Mouse (Mus musculus): Measurements from ENCODE around the gene Hadha. TPM values are rescaled to one million over a fixed set of nuclear protein-coding genes. Genes with fewer than 3 reads are reported as not detected.
A peak's percentile ranks its signal among the peaks of the same experiment; 100 is the strongest.

The Hadha gene
- polyA plus RNA-seq, 1 experiment from 2014 or later, result 232 TPM

- H3K4me2 ChIP-seq (ENCODE audit: low read depth, low read length), result no peak overlapping the region
- no peak overlapping the region for H3K27ac ChIP-seq (ENCODE audit: low read length)
- H3K4me1 ChIP-seq (ENCODE audit: control insufficient read depth, insufficient read depth, low read length), result peaks cover 12% of the 10 kb centered on the region
- H3K4me3 ChIP-seq (ENCODE audit: low read length), result no peak overlapping the region
- 77% methylated on average over 6 of the region's 6 CpGs for WGBS
- H3K9ac ChIP-seq (ENCODE audit: low read depth, low read length), result no peak overlapping the region
- H3K27me3 ChIP-seq (replicated peaks; ENCODE audit: control insufficient read depth, insufficient read depth, low read length), result no peaks in the 10 kb centered on the region
- no peaks in the 10 kb centered on the region for H3K36me3 ChIP-seq (ENCODE audit: control insufficient read depth, insufficient read depth, low read length)
- no peaks in the 10 kb centered on the region for H3K9me3 ChIP-seq (ENCODE audit: control insufficient read depth, low read length)
- ATAC-seq, result no peak
Measured at GRCm38 (mm10) chr5:30159601-30160000, 4.6 kb upstream of the Hadha start.

- Histone ChIP-seq H3K4me2 (ENCODE audit: low read depth, low read length) (peak overlapping the region; percentile 58), H3K36me3 (ENCODE audit: control insufficient read depth, insufficient read depth, low read length) (no peaks in the 10 kb centered on the region), H3K9ac (ENCODE audit: low read depth, low read length) (peak overlapping the region; percentile 95), H3K9me3 (ENCODE audit: control insufficient read depth, low read length) (no peaks in the 10 kb centered on the region), H3K4me1 (ENCODE audit: control insufficient read depth, insufficient read depth, low read length) (peaks cover 15% of the 10 kb centered on the region), H3K27me3 (replicated peaks; ENCODE audit: control insufficient read depth, insufficient read depth, low read length) (no peaks in the 10 kb centered on the region), H3K4me3 (ENCODE audit: low read length) (peak overlapping the region; percentile 91), H3K27ac (ENCODE audit: low read length) (peak overlapping the region; percentile 94)
- no peak for ATAC-seq
- WGBS, result 26% methylated on average over 13 of the region's 13 CpGs
Measured at GRCm38 (mm10) chr5:30155821-30156629, 1.1 kb upstream of the Hadha start.

- ATAC-seq, result peak; percentile 27
- Histone ChIP-seq H3K9ac (ENCODE audit: low read depth, low read length) (peak overlapping the region; percentile 95), H3K4me2 (ENCODE audit: low read depth, low read length) (peak overlapping the region; percentile 58), H3K9me3 (ENCODE audit: control insufficient read depth, low read length) (no peaks in the 10 kb centered on the region), H3K36me3 (ENCODE audit: control insufficient read depth, insufficient read depth, low read length) (no peaks in the 10 kb centered on the region), H3K4me1 (ENCODE audit: control insufficient read depth, insufficient read depth, low read length) (peaks cover 8% of the 10 kb centered on the region), H3K27me3 (replicated peaks; ENCODE audit: control insufficient read depth, insufficient read depth, low read length) (no peaks in the 10 kb centered on the region), H3K27ac (ENCODE audit: low read length) (peak overlapping the region; percentile 94), H3K4me3 (ENCODE audit: low read length) (peak overlapping the region; percentile 91)
- under 1% methylated on average over 31 of the region's 31 CpGs for WGBS
Measured at GRCm38 (mm10) chr5:30155395-30155792, 432 bp upstream of the Hadha start.

- Histone ChIP-seq H3K27ac (ENCODE audit: low read length) (peak overlapping the region; percentile 94; the same call in 1 of the 2 replicates), H3K4me2 (ENCODE audit: low read depth, low read length) (peak overlapping the region; percentile 54), H3K4me1 (ENCODE audit: control insufficient read depth, insufficient read depth, low read length) (peaks cover 8% of the 10 kb centered on the region), H3K27me3 (replicated peaks; ENCODE audit: control insufficient read depth, insufficient read depth, low read length) (no peaks in the 10 kb centered on the region), H3K4me3 (ENCODE audit: low read length) (peak overlapping the region; percentile 91), H3K9ac (ENCODE audit: low read depth, low read length) (peak overlapping the region; percentile 95), H3K36me3 (ENCODE audit: control insufficient read depth, insufficient read depth, low read length) (no peaks in the 10 kb centered on the region), H3K9me3 (ENCODE audit: control insufficient read depth, low read length) (no peaks in the 10 kb centered on the region)
- ATAC-seq, result no peak
- WGBS, result 18% methylated on average over 4 of the region's 4 CpGs
Measured at GRCm38 (mm10) chr5:30154013-30154412, 949 bp downstream of the Hadha start.

- Histone ChIP-seq H3K9ac (ENCODE audit: low read depth, low read length) (no peak overlapping the region), H3K4me3 (ENCODE audit: low read length) (no peak overlapping the region; the same call in 1 of the 2 replicates), H3K27ac (ENCODE audit: low read length) (peak overlapping the region; percentile 45; the same call in 1 of the 2 replicates), H3K27me3 (replicated peaks; ENCODE audit: control insufficient read depth, insufficient read depth, low read length) (no peaks in the 10 kb centered on the region), H3K9me3 (ENCODE audit: control insufficient read depth, low read length) (no peaks in the 10 kb centered on the region), H3K4me1 (ENCODE audit: control insufficient read depth, insufficient read depth, low read length) (peaks cover 8% of the 10 kb centered on the region), H3K36me3 (ENCODE audit: control insufficient read depth, insufficient read depth, low read length) (no peaks in the 10 kb centered on the region), H3K4me2 (ENCODE audit: low read depth, low read length) (peak overlapping the region; percentile 35)
- no peak for ATAC-seq
- WGBS, result 81% methylated on average over 2 of the region's 2 CpGs
Measured at GRCm38 (mm10) chr5:30153222-30153621, 1.7 kb downstream of the Hadha start.

GRCm38 (mm10) chr5:30152413-30152812 lies 2.5 kb downstream of the Hadha start:
- ATAC-seq, result no peak
- 61% methylated on average over 1 of the region's 1 CpGs for WGBS
- Histone ChIP-seq H3K9ac (ENCODE audit: low read depth, low read length) (no peak overlapping the region), H3K9me3 (ENCODE audit: control insufficient read depth, low read length) (no peaks in the 10 kb centered on the region), H3K4me3 (ENCODE audit: low read length) (no peak overlapping the region), H3K4me2 (ENCODE audit: low read depth, low read length) (no peak overlapping the region), H3K27me3 (replicated peaks; ENCODE audit: control insufficient read depth, insufficient read depth, low read length) (no peaks in the 10 kb centered on the region), H3K4me1 (ENCODE audit: control insufficient read depth, insufficient read depth, low read length) (peaks cover 8% of the 10 kb centered on the region), H3K36me3 (ENCODE audit: control insufficient read depth, insufficient read depth, low read length) (no peaks in the 10 kb centered on the region), H3K27ac (ENCODE audit: low read length) (peak overlapping the region; percentile 73)

GRCm38 (mm10) chr5:30152007-30152406 lies 3.0 kb downstream of the Hadha start:
- Histone ChIP-seq H3K4me2 (ENCODE audit: low read depth, low read length) (peak overlapping the region; percentile 35), H3K9me3 (ENCODE audit: control insufficient read depth, low read length) (no peaks in the 10 kb centered on the region), H3K4me3 (ENCODE audit: low read length) (0 out of 2 replicates have a peak overlapping the region, but pooled peaks have one; percentile 2), H3K27me3 (replicated peaks; ENCODE audit: control insufficient read depth, insufficient read depth, low read length) (no peaks in the 10 kb centered on the region), H3K36me3 (ENCODE audit: control insufficient read depth, insufficient read depth, low read length) (no peaks in the 10 kb centered on the region), H3K4me1 (ENCODE audit: control insufficient read depth, insufficient read depth, low read length) (peaks cover 8% of the 10 kb centered on the region), H3K27ac (ENCODE audit: low read length) (peak overlapping the region; percentile 75), H3K9ac (ENCODE audit: low read depth, low read length) (no peak overlapping the region)
- peak; percentile 57 for ATAC-seq
- 51% methylated on average over 4 of the region's 4 CpGs for WGBS

- H3K27me3 ChIP-seq (replicated peaks; ENCODE audit: control insufficient read depth, insufficient read depth, low read length), result no peaks in the 10 kb centered on the region
- no peak overlapping the region for H3K4me2 ChIP-seq (ENCODE audit: low read depth, low read length)
- no peak overlapping the region for H3K9ac ChIP-seq (ENCODE audit: low read depth, low read length)
- H3K4me1 ChIP-seq (ENCODE audit: control insufficient read depth, insufficient read depth, low read length), result 0 out of 2 replicates have a peak, but pooled peaks cover 3% of the 10 kb centered on the region
- 0 out of 2 replicates have a peak, but pooled peaks cover 8% of the 10 kb centered on the region for H3K36me3 ChIP-seq (ENCODE audit: control insufficient read depth, insufficient read depth, low read length)
- 83% methylated on average over 5 of the region's 5 CpGs for WGBS
- no peak overlapping the region for H3K4me3 ChIP-seq (ENCODE audit: low read length)
- H3K9me3 ChIP-seq (ENCODE audit: control insufficient read depth, low read length), result no peaks in the 10 kb centered on the region
- no peak overlapping the region for H3K27ac ChIP-seq (ENCODE audit: low read length)
- ATAC-seq, result no peak
Measured at GRCm38 (mm10) chr5:30148133-30148920, 6.6 kb downstream of the Hadha start.

GRCm38 (mm10) chr5:30146526-30146925 lies 8.4 kb downstream of the Hadha start:
- Histone ChIP-seq H3K4me1 (ENCODE audit: control insufficient read depth, insufficient read depth, low read length) (0 out of 2 replicates have a peak, but pooled peaks cover under 1% of the 10 kb centered on the region), H3K9me3 (ENCODE audit: control insufficient read depth, low read length) (no peaks in the 10 kb centered on the region), H3K9ac (ENCODE audit: low read depth, low read length) (no peak overlapping the region), H3K36me3 (ENCODE audit: control insufficient read depth, insufficient read depth, low read length) (0 out of 2 replicates have a peak, but pooled peaks cover 8% of the 10 kb centered on the region), H3K4me2 (ENCODE audit: low read depth, low read length) (no peak overlapping the region), H3K27ac (ENCODE audit: low read length) (no peak overlapping the region), H3K4me3 (ENCODE audit: low read length) (no peak overlapping the region), H3K27me3 (replicated peaks; ENCODE audit: control insufficient read depth, insufficient read depth, low read length) (no peaks in the 10 kb centered on the region)
- ATAC-seq, result no peak
- 87% methylated on average over 6 of the region's 6 CpGs for WGBS

All from intestine, embryonic 16.5 days (tissue).